Mouse (Mus musculus) heart, postnatal 25 days (tissue): ENCODE measurements around the gene Pdia3. TPM values are rescaled to one million over a fixed set of nuclear protein-coding genes. Genes with fewer than 3 reads are reported as not detected.
"Not testable (repeated sequence)": the region's sequence is repeated elsewhere in the genome, so short reads cannot be mapped to it uniquely, and the experiment has no call there.

Experiments
- DNase-seq: peaks from one replicate; pipeline ENCODE4 v3.0.0; 2022; ENCODE audit warnings: low spot score
- intact Hi-C: fragments of 180-260 bp; cut with DNase I; formaldehyde crosslinking; loops from one replicate; pipeline ENCODE4 v1.15.1; 2025
- microRNA-seq: library from miRNA; unstranded; fragments of <30 nt; microRNA quantifications from one replicate; pipeline ENCODE4 v1.2.0, GENCODE M21; 2022
- total RNA-seq, 2 experiments: library from RNA; stranded (reverse); gene quantifications; 2 replicates each; pipeline ENCODE4 v1.2.3; 2021

The Pdia3 gene
- total RNA-seq, 2 experiments from 2014 or later, result 146 to 167 TPM

- intact Hi-C loops, result loop anchor here (1.0 kb wide), 2 partner anchors 24 to 34 kb away; partner anchors contain the start of gene Serf2
Observed at GRCm38 (mm10) chr2:121473301-121474179, 60.0 kb downstream of the Pdia3 start, which contains the start of gene Mfap1b. Gene Mfap1b, minus strand, starts transcription at chr2:121474067.

GRCm38 (mm10) chr2:121474180-121474535 lies 60.6 kb downstream of the Pdia3 start:
- intact Hi-C loops, result loop anchor here (1.0 kb wide), 2 partner anchors 25 to 33 kb away; partner anchors contain the start of gene Serf2
- DNase-seq, result no peak

More at GRCm38 (mm10) chr2:121473301-121474179, 60.0 kb downstream of the Pdia3 start, which contains the start of gene Mfap1b:
- peak; percentile 62 for DNase-seq

- intact Hi-C loops, result not testable (repeated sequence)
Observed at GRCm38 (mm10) chr2:121475306-121475705, 61.7 kb downstream of the Pdia3 start.

GRCm38 (mm10) chr2:121477491-121478266 lies 64.1 kb downstream of the Pdia3 start:
- intact Hi-C loops, result no loop called here
- DNase-seq, result no peak

More at GRCm38 (mm10) chr2:121475306-121475705, 61.7 kb downstream of the Pdia3 start:
- DNase-seq, result not testable (repeated sequence)

GRCm38 (mm10) chr2:121480498-121480897 lies 66.9 kb downstream of the Pdia3 start:
- intact Hi-C loops, result no loop called here
- no peak for DNase-seq

GRCm38 (mm10) chr2:121480916-121481315 lies 67.3 kb downstream of the Pdia3 start:
- DNase-seq, intact Hi-C loops: not testable (repeated sequence)

- DNase-seq, result no peak
- intact Hi-C loops, result no loop called here
Observed at GRCm38 (mm10) chr2:121483576-121483975, 70.0 kb downstream of the Pdia3 start.

GRCm38 (mm10) chr2:121484403-121484802 lies 70.8 kb downstream of the Pdia3 start:
- not testable (repeated sequence) for DNase-seq

More at GRCm38 (mm10) chr2:121484403-121484802, 70.8 kb downstream of the Pdia3 start:
- intact Hi-C loops, result not testable (repeated sequence)

Small RNA genes within 50 kb of the gene (microRNA-seq; reads per million reads assigned to microRNA genes)
- not detected for gene Gm22953

Other genes with a start within 250 kb of the Pdia3 start
- gene Tubgcp4, start 243.1 kb upstream of the Pdia3 start, total RNA-seq, result 10 to 100 TPM; 11.4 to 17.6 TPM
- 1 to 10 TPM; 6.6 to 8.2 TPM for gene Zscan29, start 242.7 kb upstream of the Pdia3 start, total RNA-seq
- gene Trp53bp1, start 142.4 kb upstream of the Pdia3 start, total RNA-seq, result 10 to 100 TPM; 28.4 to 28.9 TPM
- gene Map1a, start 124.2 kb upstream of the Pdia3 start, total RNA-seq, result 1 to 10 TPM; 4.5 to 5.1 TPM
- gene Ppip5k1, start 58.4 kb upstream of the Pdia3 start, total RNA-seq, result 10 to 100 TPM; 48.0 to 50.5 TPM
- 1 to 10 TPM; 1.3 to 2.4 TPM for gene Ckmt1, start 56.1 kb upstream of the Pdia3 start, total RNA-seq
- not detected for gene Strc, start 26.6 kb upstream of the Pdia3 start, total RNA-seq
- 1 to 10 TPM; 2.3 to 2.9 TPM for gene Catsper2, start within 50 bp of the Pdia3 start, total RNA-seq
- gene Ell3, start 30.5 kb downstream of the Pdia3 start, total RNA-seq, result under 1 TPM in 1 of 2 experiments, not detected in 1; 0.14 TPM
- 100 to 1,000 TPM; 392 to 395 TPM for gene Serf2, start 35.4 kb downstream of the Pdia3 start, total RNA-seq
- 10 to 100 TPM; 22.8 to 23.1 TPM for gene Hypk, start 39.5 kb downstream of the Pdia3 start, total RNA-seq
- under 1 TPM in 1 of 2 experiments, not detected in 1; 0.10 TPM for gene Serinc4, start 43.0 kb downstream of the Pdia3 start, total RNA-seq
- gene Mfap1b, start 60.3 kb downstream of the Pdia3 start, total RNA-seq, result 10 to 100 TPM; 29.1 to 30.2 TPM
- gene Mfap1a, start 92.9 kb downstream of the Pdia3 start, total RNA-seq, result 10 to 100 TPM; 26.1 to 29.0 TPM
- gene Wdr76, start 92.9 kb downstream of the Pdia3 start, total RNA-seq, result 1 to 10 TPM; 3.2 to 3.9 TPM